Mouse (Mus musculus) erythroblast, adult 5-6 weeks (primary cell): ENCODE results near the gene Timd2. TPM values are rescaled to one million over a fixed set of nuclear protein-coding genes. Genes with fewer than 3 reads are reported as not detected.
A peak's percentile ranks its signal among the peaks of the same experiment; 100 is the strongest.
"Not testable (repeated sequence)": the region's sequence is repeated elsewhere in the genome, so short reads cannot be mapped to it uniquely, and the experiment has no call there.

Source experiments
- ATAC-seq: replicated peaks from 2 replicates; pipeline ENCODE4 v1.8.0; 2016; ENCODE audit warnings: moderate number of reproducible peaks, mild to moderate bottlenecking, moderate TSS enrichment, inconsistent platforms; ENCODE audit not compliant: poor library complexity, low FRiP score, severe bottlenecking
- total RNA-seq, 2 experiments: library from RNA; stranded (forward) in 1 of 2; stranded (reverse) in 1 of 2; fragments of 150-400 nt in 1 of 2; fragments of 200-764, 138-1000 nt in 1 of 2; gene quantifications; 2 replicates each; pipeline versions ENCODE4 v1.2.3 to v1.2.4; 2015 to 2017; ENCODE audit warnings: low replicate concordance in 2 of 2

Gene Timd2
- total RNA-seq, 2 experiments from 2014 or later = not detected

- no peak for ATAC-seq
Measured at GRCm38 (mm10) chr11:46665599-46666522, 41.0 kb downstream of the Timd2 start.

GRCm38 (mm10) chr11:46663215-46663614, 43.6 kb downstream of the Timd2 start:
- no peak for ATAC-seq

GRCm38 (mm10) chr11:46652476-46652875, 54.4 kb downstream of the Timd2 start:
- no peak for ATAC-seq

- ATAC-seq = not testable (repeated sequence)
Measured at GRCm38 (mm10) chr11:46649655-46650054, 57.2 kb downstream of the Timd2 start.

- no peak for ATAC-seq
Measured at GRCm38 (mm10) chr11:46644824-46645223, 62.0 kb downstream of the Timd2 start.

GRCm38 (mm10) chr11:46636568-46636967, 70.3 kb downstream of the Timd2 start:
- no peak for ATAC-seq

- not testable (repeated sequence) for ATAC-seq
Measured at GRCm38 (mm10) chr11:46635516-46635915, 71.3 kb downstream of the Timd2 start.

GRCm38 (mm10) chr11:46631635-46632034, 75.2 kb downstream of the Timd2 start:
- ATAC-seq = peak; percentile 39; the same call in 1 of the 2 replicates

- no peak for ATAC-seq
Measured at GRCm38 (mm10) chr11:46629211-46629795, 77.6 kb downstream of the Timd2 start, which contains the start of gene Dppa1. Gene Dppa1, minus strand, starts transcription at chr11:46629261.

GRCm38 (mm10) chr11:46620414-46621168, 86.3 kb downstream of the Timd2 start:
- no peak for ATAC-seq

GRCm38 (mm10) chr11:46619929-46620328, 86.9 kb downstream of the Timd2 start:
- no peak for ATAC-seq

Other genes starting within 250 kb of the Timd2 start
- gene Gm12169, start 182.8 kb downstream of the Timd2 start, total RNA-seq (2015; ENCODE audit: low replicate concordance) = not detected in 2 replicates
- gene Gm12169, start 182.8 kb downstream of the Timd2 start, total RNA-seq (2017; ENCODE audit: low replicate concordance) = not detected in 2 replicates
- gene BC053393, start 135.5 kb downstream of the Timd2 start, total RNA-seq (2015; ENCODE audit: low replicate concordance) = not detected in 2 replicates
- not detected in 2 replicates for gene BC053393, start 135.5 kb downstream of the Timd2 start, total RNA-seq (2017; ENCODE audit: low replicate concordance)
- not detected in 2 replicates for gene Dppa1, start 77.8 kb downstream of the Timd2 start, total RNA-seq (2015; ENCODE audit: low replicate concordance)
- not detected in 2 replicates for gene Dppa1, start 77.8 kb downstream of the Timd2 start, total RNA-seq (2017; ENCODE audit: low replicate concordance)
- not detected in 2 replicates for gene Havcr1, start 28.0 kb upstream of the Timd2 start, total RNA-seq (2015; ENCODE audit: low replicate concordance)
- 0.26 TPM in 1 of 2 replicates, not detected in the other for gene Havcr1, start 28.0 kb upstream of the Timd2 start, total RNA-seq (2017; ENCODE audit: low replicate concordance)
- 2.1 and 7.5 TPM in 2 replicates for gene Timd4, start 103.7 kb upstream of the Timd2 start, total RNA-seq (2015; ENCODE audit: low replicate concordance)
- 2.2 and 5.6 TPM in 2 replicates for gene Timd4, start 103.7 kb upstream of the Timd2 start, total RNA-seq (2017; ENCODE audit: low replicate concordance)